Mouse (Mus musculus) neutrophil, adult 5-6 weeks (primary cell): ENCODE measurements around the gene Plekhg1. TPM values are rescaled to one million over a fixed set of nuclear protein-coding genes. Genes with fewer than 3 reads are reported as not detected.

ENCODE experiments used
- ATAC-seq: fragments of 151-379, 151-347 bp; 2 replicates; pipeline ENCODE4 v1.8.0; 2017; ENCODE audit warnings: mild to moderate bottlenecking, moderate TSS enrichment; ENCODE audit not compliant: insufficient number of reproducible peaks, poor library complexity, low FRiP score, severe bottlenecking; ENCODE audit errors: extremely low read depth
- total RNA-seq: library from RNA; stranded (forward); fragments of 200-1000 nt; gene quantifications from 2 replicates; pipeline ENCODE4 v1.2.3, GENCODE M21; 2017

The Plekhg1 gene
- total RNA-seq, 1 experiment from 2014 or later, result 1.0 TPM

DNA sequence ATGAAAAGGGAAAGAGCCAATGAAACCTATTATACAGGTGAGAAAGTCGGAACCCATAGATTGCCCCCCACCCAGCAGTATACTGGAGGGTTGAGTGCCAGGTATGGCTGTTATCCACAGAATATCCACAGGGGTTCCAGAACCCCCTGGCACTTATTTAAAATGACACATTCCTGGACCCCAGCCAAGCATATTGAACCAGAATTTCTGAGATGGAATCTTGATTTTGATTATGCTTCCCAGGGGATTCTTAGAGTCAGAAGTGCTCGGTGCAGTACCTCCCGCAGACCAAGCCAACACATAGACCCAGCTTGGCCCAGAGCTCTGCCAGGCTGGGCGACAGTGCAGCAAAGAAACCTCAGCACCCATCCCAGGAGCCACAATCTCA is 236.5 kb downstream of the Plekhg1 start:
- no peak for ATAC-seq

- no peak for ATAC-seq
These were observed 238.2 kb downstream of the Plekhg1 start for GRCm38 (mm10) chr10:3978326-3978725.

- no peak for ATAC-seq
These were observed 238.8 kb downstream of the Plekhg1 start for GRCm38 (mm10) chr10:3978792-3979488.

GRCm38 (mm10) chr10:3980231-3980630 is 240.1 kb downstream of the Plekhg1 start:
- ATAC-seq, result no peak

GRCm38 (mm10) chr10:3990295-3990883 is 250.2 kb downstream of the Plekhg1 start:
- ATAC-seq, result no peak

- no peak for ATAC-seq
These were observed 253.4 kb downstream of the Plekhg1 start for GRCm38 (mm10) chr10:3993365-3994102.

DNA sequence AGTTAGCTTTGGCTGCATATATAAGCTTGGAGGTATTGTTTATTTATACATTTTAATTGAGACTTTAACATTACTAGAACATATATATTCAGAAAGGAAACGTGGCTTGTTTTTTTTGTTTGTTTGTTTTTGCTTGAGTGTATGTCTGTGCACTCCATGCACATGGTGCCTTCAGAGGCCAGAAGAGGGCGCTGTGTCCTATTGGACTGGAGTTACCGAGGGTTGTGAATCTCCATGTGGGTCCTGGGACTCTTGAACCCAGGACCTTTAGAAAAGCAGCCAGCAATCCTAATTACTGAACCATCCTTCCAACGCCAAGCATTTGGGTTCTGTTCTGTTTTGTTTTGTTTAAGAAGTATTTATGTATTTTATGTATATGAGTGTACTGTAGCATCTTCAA is 255.1 kb downstream of the Plekhg1 start:
- no peak for ATAC-seq

- peak; percentile 66; the same call in 1 of the 2 replicates for ATAC-seq
These were observed 256.2 kb downstream of the Plekhg1 start for GRCm38 (mm10) chr10:3996170-3996876.

- no peak for ATAC-seq
These were observed 257.8 kb downstream of the Plekhg1 start for GRCm38 (mm10) chr10:3997851-3998426.

DNA sequence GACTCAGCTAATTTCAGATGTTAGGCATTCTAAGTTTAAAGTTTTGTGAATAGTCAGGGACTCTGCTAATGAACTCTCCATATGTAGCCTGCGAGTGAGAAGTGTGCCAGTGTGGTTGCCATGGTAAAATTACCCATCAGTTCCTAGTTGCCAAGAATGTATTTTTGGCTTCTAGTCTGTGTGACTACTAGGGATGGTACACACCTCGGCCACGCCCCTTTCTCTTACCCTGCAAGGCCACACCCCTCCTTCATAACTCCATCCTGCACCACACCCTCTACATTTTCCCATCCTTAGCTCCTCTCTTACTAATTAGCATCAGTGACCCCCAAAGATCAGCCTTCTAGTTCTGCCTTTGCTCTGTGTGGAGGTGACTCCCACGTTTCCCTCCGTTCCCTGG is 262.5 kb downstream of the Plekhg1 start:
- ATAC-seq, result no peak

- ATAC-seq, result no peak
These were observed 265.0 kb downstream of the Plekhg1 start for GRCm38 (mm10) chr10:4005191-4005590.

DNA sequence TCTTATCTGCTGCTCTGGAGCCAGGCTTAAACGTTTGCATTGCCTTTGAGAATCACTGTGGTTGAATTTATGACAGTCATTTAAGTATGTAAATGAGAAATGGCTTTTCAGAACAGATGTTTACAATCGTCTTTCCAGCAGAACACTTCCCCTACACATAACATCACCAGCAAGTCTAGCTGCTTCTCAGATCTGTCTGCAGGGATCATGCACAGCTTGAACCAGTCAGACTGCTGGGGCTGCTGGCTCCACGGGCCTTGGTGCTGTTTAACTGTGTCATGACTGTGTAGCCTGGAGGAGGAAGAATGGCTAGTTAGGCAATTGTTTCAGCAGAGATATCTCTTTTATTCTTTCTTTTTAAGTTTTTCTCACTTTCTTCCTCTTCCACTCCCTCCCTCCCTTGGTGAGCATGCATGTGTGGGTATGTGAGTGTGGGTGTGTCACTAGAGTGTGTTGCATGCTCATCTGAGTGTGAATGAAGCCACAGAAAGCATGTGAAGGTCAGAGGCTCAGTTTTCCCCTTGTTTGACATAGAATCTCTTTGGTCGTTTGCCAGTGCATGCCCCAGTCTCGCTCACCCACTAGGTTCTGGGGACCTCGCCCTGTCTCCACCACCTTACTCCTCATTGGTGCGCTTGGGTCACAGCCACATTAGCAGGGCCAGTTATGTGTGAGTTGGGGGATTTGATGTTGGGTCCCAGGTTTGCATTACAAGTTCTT is 266.3 kb downstream of the Plekhg1 start:
- ATAC-seq, result no peak

Other genes with a start within 250 kb of the Plekhg1 start
- gene Iyd, start 200.1 kb upstream of the Plekhg1 start, total RNA-seq, result not detected in 2 replicates
- gene Mthfd1l, start 232.8 kb downstream of the Plekhg1 start, total RNA-seq, result 39.5 and 41.7 TPM in 2 replicates